Comparison of ENCODE assay signal across 17 mouse cellular contexts in the genomic region with DNA sequence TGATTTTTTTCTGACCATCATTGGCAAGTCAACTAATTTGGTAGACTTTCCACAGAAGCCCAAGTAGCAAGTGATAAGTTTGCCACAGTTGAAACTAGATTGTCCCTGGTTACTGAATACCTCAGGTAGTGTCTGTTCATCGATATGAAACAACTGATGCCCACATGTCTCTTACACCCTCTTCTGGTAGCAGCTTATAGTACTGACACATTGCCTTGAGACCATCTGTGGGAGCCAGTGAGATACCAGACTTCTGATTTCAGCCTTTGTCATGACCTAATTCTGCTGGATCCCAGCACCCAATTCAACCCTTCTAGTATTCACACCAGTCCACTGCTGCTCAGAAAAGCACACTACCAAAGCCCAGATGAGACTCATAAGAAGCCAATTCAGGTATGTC.
"Had no signal": no experiment of that assay in that cellular context is flagged by ENCODE, and none has a peak within 500 bp of the region (broad histone marks: within the 10 kb centered on the region; RNA-seq: fewer than 3 reads in every experiment).

No protein-coding gene starts in this region.

- H3K9ac ChIP-seq: limb, embryonic 15.5 days; liver, embryonic 13.5 days; midbrain, embryonic 12.5 days; neural tube, embryonic 13.5 days; stomach, embryonic 15.5 days had no signal

- DNase-seq: kidney, adult 11 months; kidney, postnatal 14 days; layer of hippocampus, adult 9-11 months; layer of hippocampus, postnatal 36 days; liver, embryonic 13.5 days; lung, adult 18-20 months; lung, postnatal 4 days; retina, postnatal 1 day; right cerebral cortex, postnatal 4 days; spleen, adult 18-20 months; thymus, postnatal 36 days had no signal

- ATAC-seq: midbrain, embryonic 16.5 days had no signal

- H3K27me3 ChIP-seq: limb, embryonic 15.5 days; liver, embryonic 13.5 days; megakaryocyte, embryonic 14.5 days; midbrain, embryonic 12.5 days; neural tube, embryonic 13.5 days; stomach, embryonic 15.5 days had no signal

- H3K4me3 ChIP-seq: limb, embryonic 15.5 days; liver, embryonic 13.5 days; megakaryocyte, embryonic 14.5 days; midbrain, embryonic 12.5 days; neural tube, embryonic 13.5 days; stomach, embryonic 15.5 days had no signal

- H3K27ac ChIP-seq: limb, embryonic 15.5 days; liver, embryonic 13.5 days; midbrain, embryonic 12.5 days; neural tube, embryonic 13.5 days; stomach, embryonic 15.5 days had no signal

- H3K9me3 ChIP-seq: limb, embryonic 15.5 days; liver, embryonic 13.5 days; neural tube, embryonic 13.5 days; stomach, embryonic 15.5 days had no signal

- H3K4me2 ChIP-seq: limb, embryonic 15.5 days; liver, embryonic 13.5 days; midbrain, embryonic 12.5 days; neural tube, embryonic 13.5 days; stomach, embryonic 15.5 days had no signal

- H3K4me1 ChIP-seq: limb, embryonic 15.5 days; liver, embryonic 13.5 days; midbrain, embryonic 12.5 days; neural tube, embryonic 13.5 days; stomach, embryonic 15.5 days had no signal
